Mouse (Mus musculus): ENCODE measurements around the gene Enox1. TPM values are rescaled to one million over a fixed set of nuclear protein-coding genes. Genes with fewer than 3 reads are reported as not detected.

Enox1 gene
- polyA plus RNA-seq, 1 experiment from 2014 or later: 2.5 TPM

DNA sequence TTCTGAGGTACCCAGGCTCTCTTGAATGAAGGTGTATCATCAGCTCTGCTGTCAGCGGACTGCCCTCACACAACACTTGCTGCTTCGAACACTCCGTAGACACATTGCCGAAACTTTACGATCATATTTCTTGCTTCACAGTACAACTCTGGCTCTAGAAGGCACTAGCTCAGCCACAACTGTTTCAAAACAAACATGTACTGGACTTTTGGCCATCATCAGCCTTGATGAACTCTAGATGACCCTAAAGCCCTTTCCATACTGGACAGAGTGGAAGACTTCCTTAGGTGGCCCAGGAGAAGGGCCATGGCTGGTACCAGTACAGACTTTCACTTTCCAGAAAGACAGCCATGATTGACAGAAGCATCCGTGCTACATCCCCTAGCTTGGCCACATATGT is 334.1 kb downstream of the Enox1 start:
- H3K27ac ChIP-seq (replicated peaks): no peak overlapping the region
- no peak overlapping the region for H3K4me3 ChIP-seq
- no peak overlapping the region for H3K4me2 ChIP-seq
- 89% methylated on average over 6 of the region's 6 CpGs for WGBS
- no peaks in the 10 kb centered on the region for H3K36me3 ChIP-seq
- H3K4me1 ChIP-seq: peaks cover 10% of the 10 kb centered on the region; the same call in 1 of the 2 replicates
- no peaks in the 10 kb centered on the region for H3K9me3 ChIP-seq
- ATAC-seq (ENCODE audit: extremely low read depth, insufficient number of reproducible peaks, low FRiP score, low TSS enrichment): no peak
- H3K27me3 ChIP-seq (replicated peaks): no peaks in the 10 kb centered on the region
- H3K9ac ChIP-seq: no peak overlapping the region

DNA sequence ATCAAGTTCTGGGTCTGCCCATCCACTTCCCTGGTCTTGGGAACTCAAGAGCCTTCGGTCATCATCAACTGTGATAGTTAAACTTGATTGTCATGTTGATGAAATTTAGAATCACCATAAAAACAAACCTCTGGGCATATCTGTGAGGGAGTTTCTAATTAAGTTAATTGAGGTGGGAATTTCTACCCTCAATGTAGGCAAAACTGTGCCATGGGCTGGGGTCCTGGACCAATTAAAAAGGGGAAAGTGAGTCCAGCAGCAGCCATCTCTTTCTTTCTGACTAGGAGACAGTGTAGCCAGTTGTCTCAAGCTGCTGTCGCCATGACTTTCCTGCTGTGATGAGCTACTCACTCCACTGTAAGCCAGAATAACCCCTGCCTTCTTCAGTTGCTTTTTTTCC is 335.2 kb downstream of the Enox1 start:
- H3K4me3 ChIP-seq: no peak overlapping the region
- H3K9me3 ChIP-seq: no peaks in the 10 kb centered on the region
- ATAC-seq (ENCODE audit: extremely low read depth, insufficient number of reproducible peaks, low FRiP score, low TSS enrichment): no peak
- H3K4me1 ChIP-seq: peaks cover 10% of the 10 kb centered on the region; the same call in 1 of the 2 replicates
- no peak overlapping the region for H3K27ac ChIP-seq (replicated peaks)
- no peaks in the 10 kb centered on the region for H3K27me3 ChIP-seq (replicated peaks)
- no peak overlapping the region for H3K9ac ChIP-seq
- H3K4me2 ChIP-seq: no peak overlapping the region
- H3K36me3 ChIP-seq: no peaks in the 10 kb centered on the region
- 77% methylated on average over 2 of the region's 2 CpGs for WGBS

DNA sequence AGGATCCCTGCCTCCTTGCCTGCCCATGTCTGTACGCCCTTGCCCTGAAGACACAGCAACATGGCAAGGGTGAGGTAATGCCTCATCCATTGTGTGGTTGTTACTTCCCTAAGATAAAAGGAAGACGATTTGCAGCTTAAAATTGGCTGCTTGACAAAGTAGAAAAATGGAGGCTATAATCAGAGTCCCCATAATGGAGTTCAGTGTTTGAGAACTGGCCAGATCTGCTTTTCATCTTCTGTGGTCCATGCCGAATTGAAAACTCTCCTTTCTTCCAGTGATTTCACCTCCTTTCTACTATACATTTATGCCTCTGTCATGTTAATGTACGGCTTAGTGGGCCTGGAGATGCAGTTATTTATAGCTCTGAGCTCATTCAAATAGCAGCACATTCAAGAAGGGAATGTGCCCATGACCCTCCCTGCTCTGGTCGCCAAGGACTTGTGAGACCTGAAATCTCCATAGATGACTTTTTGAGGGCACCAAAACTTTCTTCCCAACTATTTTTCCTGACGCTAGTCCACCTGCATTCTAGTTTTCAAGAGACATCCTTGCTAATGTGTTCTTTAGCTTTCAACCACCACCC is 343.5 kb downstream of the Enox1 start:
- Histone ChIP-seq H3K4me3 (no peak overlapping the region), H3K27ac (replicated peaks) (peak overlapping the region; percentile 80), H3K4me1 (peaks cover 29% of the 10 kb centered on the region), H3K36me3 (no peaks in the 10 kb centered on the region), H3K27me3 (replicated peaks) (no peaks in the 10 kb centered on the region), H3K9ac (peak overlapping the region; percentile 15; the same call in 1 of the 2 replicates), H3K9me3 (no peaks in the 10 kb centered on the region), H3K4me2 (peak overlapping the region; percentile 39)
- 36% methylated on average over 6 of the region's 6 CpGs for WGBS
- no peak for ATAC-seq (ENCODE audit: extremely low read depth, insufficient number of reproducible peaks, low FRiP score, low TSS enrichment)

DNA sequence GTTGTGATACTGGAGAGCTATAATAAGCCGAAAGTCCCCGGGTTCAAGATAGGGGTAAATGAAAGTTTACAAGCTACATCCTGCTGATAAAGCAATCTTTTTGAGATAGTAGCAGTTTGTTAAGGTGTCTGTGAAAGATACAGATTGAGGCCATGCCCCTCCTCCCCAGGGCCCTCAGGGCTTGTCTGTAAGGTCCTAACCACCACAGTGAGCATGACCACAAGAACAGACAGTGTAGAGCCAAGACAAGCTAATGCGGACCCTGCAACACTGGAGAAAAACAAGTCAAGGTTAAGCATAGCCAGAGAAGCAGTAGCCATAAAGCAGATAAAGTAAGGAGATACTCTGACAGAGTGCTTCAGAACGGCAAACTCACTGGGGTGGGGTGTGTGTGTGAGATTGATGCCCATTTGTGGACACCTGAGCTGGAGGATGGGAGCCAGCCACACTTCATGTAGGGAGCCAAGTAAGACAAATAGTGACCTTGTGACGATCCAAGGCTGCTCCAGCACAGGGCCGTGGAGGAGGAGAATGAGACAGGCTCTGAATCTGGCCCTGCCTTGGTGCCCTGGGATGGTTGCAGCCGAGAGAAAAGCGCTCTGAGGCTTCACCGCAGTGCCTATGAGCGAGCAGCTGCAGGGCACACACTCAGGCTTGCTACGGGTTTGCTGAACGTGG is 348.0 kb downstream of the Enox1 start:
- Histone ChIP-seq H3K36me3 (no peaks in the 10 kb centered on the region), H3K27me3 (replicated peaks) (no peaks in the 10 kb centered on the region), H3K4me1 (peaks cover 39% of the 10 kb centered on the region), H3K9me3 (no peaks in the 10 kb centered on the region), H3K4me2 (no peak overlapping the region), H3K9ac (no peak overlapping the region), H3K27ac (replicated peaks) (no peak overlapping the region), H3K4me3 (no peak overlapping the region)
- no peak for ATAC-seq (ENCODE audit: extremely low read depth, insufficient number of reproducible peaks, low FRiP score, low TSS enrichment)
- WGBS: 40% methylated on average over 12 of the region's 12 CpGs

DNA sequence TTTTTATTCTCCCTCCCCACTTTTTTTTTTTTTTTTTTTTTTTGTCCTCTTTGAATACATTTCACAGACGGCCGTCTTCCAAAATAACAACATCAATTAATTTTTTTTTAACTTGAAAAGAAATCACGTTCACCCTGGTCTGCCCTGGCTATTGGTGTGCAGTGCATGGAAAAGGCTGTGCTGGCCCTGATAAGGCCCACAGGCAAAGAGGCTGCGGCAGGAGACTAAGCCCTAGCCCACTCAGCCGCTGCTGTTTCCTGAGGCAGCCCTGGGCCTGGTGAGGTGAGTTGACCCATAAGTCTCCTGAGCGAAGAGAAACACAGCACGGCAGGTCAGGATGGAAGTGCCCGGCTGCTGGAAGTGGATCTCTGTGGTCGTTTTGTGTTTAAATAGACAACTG is 349.8 kb downstream of the Enox1 start:
- Histone ChIP-seq H3K4me1 (peaks cover 31% of the 10 kb centered on the region), H3K27me3 (replicated peaks) (no peaks in the 10 kb centered on the region), H3K9me3 (no peaks in the 10 kb centered on the region), H3K36me3 (no peaks in the 10 kb centered on the region), H3K9ac (no peak overlapping the region), H3K4me3 (no peak overlapping the region), H3K27ac (replicated peaks) (no peak overlapping the region), H3K4me2 (no peak overlapping the region)
- WGBS: 50% methylated on average over 9 of the region's 9 CpGs
- no peak for ATAC-seq (ENCODE audit: extremely low read depth, insufficient number of reproducible peaks, low FRiP score, low TSS enrichment)

DNA sequence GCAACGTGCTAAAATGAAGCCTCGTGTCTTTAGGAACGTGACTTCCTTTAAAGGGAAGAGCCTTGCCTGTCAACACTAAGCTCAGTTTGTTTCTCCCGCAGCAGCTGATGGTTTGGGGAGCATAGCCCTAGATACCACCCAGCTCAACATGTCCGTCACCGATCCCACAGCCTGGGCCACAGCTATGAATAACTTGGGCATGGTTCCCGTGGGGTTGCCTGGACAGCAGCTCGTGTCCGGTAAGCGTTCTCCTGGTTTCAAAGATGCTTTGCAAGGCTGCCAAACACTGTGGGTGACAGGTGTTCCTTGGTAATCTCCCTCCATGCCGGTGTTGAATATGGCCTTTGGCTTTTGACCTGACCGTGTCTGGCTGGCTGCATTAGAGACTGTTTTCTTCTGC is 351.5 kb downstream of the Enox1 start:
- ATAC-seq (ENCODE audit: extremely low read depth, insufficient number of reproducible peaks, low FRiP score, low TSS enrichment): no peak
- H3K4me3 ChIP-seq: no peak overlapping the region
- peaks cover 1% of the 10 kb centered on the region for H3K9me3 ChIP-seq
- H3K4me1 ChIP-seq: peaks cover 38% of the 10 kb centered on the region
- no peak overlapping the region for H3K9ac ChIP-seq
- no peak overlapping the region for H3K27ac ChIP-seq (replicated peaks)
- no peaks in the 10 kb centered on the region for H3K27me3 ChIP-seq (replicated peaks)
- H3K36me3 ChIP-seq: no peaks in the 10 kb centered on the region; the same call in 1 of the 2 replicates
- H3K4me2 ChIP-seq: no peak overlapping the region
- 40% methylated on average over 12 of the region's 12 CpGs for WGBS

DNA sequence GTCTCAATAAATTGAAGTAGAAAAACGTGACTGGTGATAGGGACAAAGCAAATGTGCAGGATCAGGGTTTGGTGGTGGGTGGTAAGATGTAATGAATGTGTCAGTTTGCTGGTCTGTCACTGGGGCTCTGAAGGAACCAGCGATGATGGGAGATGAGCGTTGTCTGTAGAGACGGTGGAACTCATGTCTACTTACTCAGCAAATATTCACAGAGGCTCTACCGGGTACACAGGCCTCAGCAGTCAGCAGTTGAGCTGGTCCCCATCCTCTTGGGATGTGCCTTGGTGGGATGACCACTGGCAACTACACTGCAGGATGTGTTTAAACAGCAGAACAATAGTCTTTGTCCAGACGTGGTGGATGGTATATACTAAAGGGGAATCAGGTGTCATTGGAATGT is 352.5 kb downstream of the Enox1 start:
- Histone ChIP-seq H3K36me3 (peaks cover 2% of the 10 kb centered on the region; the same call in 1 of the 2 replicates), H3K27me3 (replicated peaks) (no peaks in the 10 kb centered on the region), H3K4me3 (no peak overlapping the region), H3K9ac (no peak overlapping the region), H3K4me1 (peaks cover 38% of the 10 kb centered on the region), H3K9me3 (peaks cover 5% of the 10 kb centered on the region), H3K27ac (replicated peaks) (no peak overlapping the region), H3K4me2 (no peak overlapping the region)
- ATAC-seq (ENCODE audit: extremely low read depth, insufficient number of reproducible peaks, low FRiP score, low TSS enrichment): no peak
- WGBS: 76% methylated on average over 6 of the region's 6 CpGs

DNA sequence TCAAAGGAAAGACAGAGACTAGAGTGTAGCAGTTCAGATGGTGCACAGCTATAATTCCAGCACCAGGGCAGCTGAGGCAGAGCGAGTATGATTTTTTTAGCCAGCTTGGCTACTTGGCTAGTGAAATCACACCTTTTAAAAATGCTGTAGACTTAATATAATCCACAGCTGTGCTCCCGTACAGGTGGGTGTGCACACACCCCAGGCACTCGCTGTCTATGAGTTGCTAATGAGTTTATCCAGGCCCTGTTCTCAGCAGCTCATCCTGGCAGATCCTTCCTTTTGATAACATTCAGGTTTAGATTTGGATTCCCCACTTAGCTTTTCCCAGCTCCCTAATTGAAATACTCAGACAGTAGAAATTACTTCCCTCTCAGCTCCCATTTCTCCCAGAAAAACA is 353.4 kb downstream of the Enox1 start:
- Histone ChIP-seq H3K36me3 (peaks cover 2% of the 10 kb centered on the region; the same call in 1 of the 2 replicates), H3K27ac (replicated peaks) (no peak overlapping the region), H3K9me3 (peaks cover 5% of the 10 kb centered on the region), H3K27me3 (replicated peaks) (no peaks in the 10 kb centered on the region), H3K4me2 (no peak overlapping the region), H3K4me3 (no peak overlapping the region), H3K9ac (no peak overlapping the region), H3K4me1 (peaks cover 30% of the 10 kb centered on the region)
- ATAC-seq (ENCODE audit: extremely low read depth, insufficient number of reproducible peaks, low FRiP score, low TSS enrichment): no peak
- WGBS: 38% methylated on average over 3 of the region's 3 CpGs

DNA sequence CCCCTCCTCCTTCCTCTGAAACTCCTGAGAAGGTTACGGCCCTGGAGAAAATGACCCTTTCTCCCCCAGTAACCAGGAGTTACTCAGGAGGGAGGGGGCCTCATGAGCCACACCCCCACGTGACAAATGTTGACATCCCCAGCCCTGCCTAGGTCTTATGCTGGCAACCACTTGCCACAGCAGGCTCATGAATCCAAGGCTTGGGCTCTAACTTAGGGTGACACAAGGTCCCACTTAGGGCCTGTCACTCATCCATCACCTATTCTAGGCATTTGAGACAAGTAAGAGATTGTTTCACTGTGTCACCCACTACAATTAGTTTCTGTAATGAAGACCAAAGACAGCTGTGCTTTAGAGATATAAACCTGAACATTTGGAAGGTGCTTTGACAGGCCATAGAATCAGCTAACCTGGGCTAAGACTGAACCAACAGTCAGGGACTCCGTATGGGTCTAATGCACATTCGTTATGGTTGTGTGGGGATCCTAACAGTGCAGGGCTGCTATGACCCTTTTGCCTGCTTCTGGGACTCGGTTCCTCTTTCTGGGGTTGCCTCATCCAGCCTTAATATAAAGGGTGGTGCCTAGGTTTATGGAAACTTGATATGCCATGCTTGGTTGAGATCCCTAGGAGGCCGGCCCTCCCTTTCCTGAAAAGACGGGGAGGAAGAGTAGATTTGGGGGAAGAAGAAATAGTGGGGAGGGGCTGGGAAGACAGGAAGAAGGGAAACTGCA is 354.7 kb downstream of the Enox1 start:
- no peak overlapping the region for H3K4me2 ChIP-seq
- H3K4me1 ChIP-seq: peaks cover 26% of the 10 kb centered on the region
- 73% methylated on average over 7 of the region's 7 CpGs for WGBS
- peaks cover 5% of the 10 kb centered on the region for H3K9me3 ChIP-seq
- peaks cover 2% of the 10 kb centered on the region; the same call in 1 of the 2 replicates for H3K36me3 ChIP-seq
- H3K27ac ChIP-seq (replicated peaks): peak overlapping the region; percentile 25; the same call in 1 of the 2 replicates
- no peaks in the 10 kb centered on the region for H3K27me3 ChIP-seq (replicated peaks)
- ATAC-seq (ENCODE audit: extremely low read depth, insufficient number of reproducible peaks, low FRiP score, low TSS enrichment): no peak
- H3K9ac ChIP-seq: no peak overlapping the region
- H3K4me3 ChIP-seq: no peak overlapping the region

DNA sequence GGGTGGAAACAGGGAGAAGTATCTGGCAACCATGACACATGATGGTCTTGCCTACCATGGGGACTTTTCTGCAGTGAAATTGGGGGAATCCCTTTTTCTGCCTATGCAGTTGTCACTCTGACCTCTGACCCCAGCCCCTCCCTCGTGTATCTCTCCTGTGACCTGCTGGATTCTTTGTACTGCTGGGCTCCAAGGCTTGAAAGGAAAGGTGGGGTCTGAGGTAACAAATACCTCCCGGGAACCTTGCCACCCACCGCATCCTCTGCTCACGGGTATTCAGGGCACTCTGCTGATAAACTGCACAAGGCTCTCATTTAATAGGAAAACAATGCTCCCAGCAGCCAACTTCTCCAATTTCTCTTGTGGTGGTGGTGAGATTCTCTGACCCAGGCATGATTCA is 361.5 kb downstream of the Enox1 start:
- Histone ChIP-seq H3K9me3 (peaks cover 4% of the 10 kb centered on the region), H3K27ac (replicated peaks) (no peak overlapping the region), H3K4me1 (no peaks in the 10 kb centered on the region), H3K36me3 (peaks cover 2% of the 10 kb centered on the region; the same call in 1 of the 2 replicates), H3K4me2 (no peak overlapping the region), H3K4me3 (no peak overlapping the region), H3K9ac (no peak overlapping the region), H3K27me3 (replicated peaks) (no peaks in the 10 kb centered on the region)
- no peak for ATAC-seq (ENCODE audit: extremely low read depth, insufficient number of reproducible peaks, low FRiP score, low TSS enrichment)
- WGBS: 58% methylated on average over 4 of the region's 4 CpGs

DNA sequence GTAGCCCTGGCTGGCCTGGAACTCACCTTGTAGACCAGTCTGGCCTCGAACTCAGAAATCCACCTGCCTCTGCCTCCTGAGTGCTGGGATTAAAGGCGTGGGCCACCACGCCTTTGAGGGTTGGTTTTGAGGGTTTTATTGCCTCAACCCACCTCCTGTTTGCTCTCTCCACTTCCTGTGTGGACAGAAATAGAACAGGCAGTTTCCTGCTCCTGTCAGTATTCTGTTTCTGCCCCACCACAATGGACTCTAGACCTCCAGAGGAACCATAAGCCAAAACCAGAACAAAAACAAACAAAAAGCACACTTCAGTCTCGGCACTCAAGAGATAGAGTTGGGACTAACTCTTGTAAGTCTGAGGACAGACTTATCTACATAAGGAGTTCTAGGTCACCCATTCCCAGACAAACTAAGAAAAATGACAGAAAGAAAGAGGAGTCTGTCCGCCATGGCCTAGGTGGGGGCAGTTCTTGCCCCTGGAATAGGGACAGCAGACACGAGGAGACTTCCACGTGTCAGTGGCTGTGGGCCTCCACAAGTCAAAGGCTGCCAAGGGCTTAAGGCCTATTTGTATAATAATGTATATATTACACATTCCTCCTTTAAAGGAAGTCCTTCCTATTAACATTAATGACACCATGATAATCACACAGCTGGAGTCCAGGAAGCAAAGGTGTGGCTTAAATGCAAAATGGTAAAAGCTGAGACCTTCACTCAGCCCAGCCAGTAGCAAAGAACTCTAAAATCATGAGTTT is 362.6 kb downstream of the Enox1 start:
- whole genome bisulfite sequencing: 69% methylated on average over 7 of the region's 7 CpGs
- Histone ChIP-seq H3K4me2 (no peak overlapping the region), H3K9me3 (no peaks in the 10 kb centered on the region), H3K9ac (no peak overlapping the region), H3K4me3 (no peak overlapping the region), H3K27ac (replicated peaks) (no peak overlapping the region), H3K36me3 (no peaks in the 10 kb centered on the region), H3K4me1 (no peaks in the 10 kb centered on the region), H3K27me3 (replicated peaks) (no peaks in the 10 kb centered on the region)
- ATAC-seq (ENCODE audit: extremely low read depth, insufficient number of reproducible peaks, low FRiP score, low TSS enrichment): no peak
